Mouse (Mus musculus) WW6 (cell line): ENCODE measurements around the gene Rasgef1a.
A peak's percentile ranks its signal among the peaks of the same experiment; 100 is the strongest.

Experiments used
- DNase-seq: peaks from one replicate; pipeline ENCODE4 v3.0.0-alpha.2; 2013; ENCODE audit warnings: low read depth, low spot score

The Rasgef1a gene

GRCm38 (mm10) chr6:118071416-118071815, 60.2 kb downstream of the Rasgef1a start:
- no peak for DNase-seq

- DNase-seq = no peak
Measured at GRCm38 (mm10) chr6:118072176-118072575, 60.9 kb downstream of the Rasgef1a start.

GRCm38 (mm10) chr6:118074151-118074550, 62.9 kb downstream of the Rasgef1a start:
- no peak for DNase-seq

GRCm38 (mm10) chr6:118076256-118076655, 65.0 kb downstream of the Rasgef1a start:
- DNase-seq = no peak

- no peak for DNase-seq
Measured at GRCm38 (mm10) chr6:118076748-118077147, 65.5 kb downstream of the Rasgef1a start.

- no peak for DNase-seq
Measured at GRCm38 (mm10) chr6:118077421-118077820, 66.2 kb downstream of the Rasgef1a start.

- no peak for DNase-seq
Measured at GRCm38 (mm10) chr6:118078751-118079150, 67.5 kb downstream of the Rasgef1a start.

- DNase-seq = no peak
Measured at GRCm38 (mm10) chr6:118079292-118079691, 68.1 kb downstream of the Rasgef1a start.

- no peak for DNase-seq
Measured at GRCm38 (mm10) chr6:118079762-118080465, 68.7 kb downstream of the Rasgef1a start.

GRCm38 (mm10) chr6:118080711-118081110, 69.5 kb downstream of the Rasgef1a start:
- DNase-seq = no peak

GRCm38 (mm10) chr6:118082384-118082783, 71.1 kb downstream of the Rasgef1a start:
- DNase-seq = no peak

- no peak for DNase-seq
Measured at GRCm38 (mm10) chr6:118083608-118084007, 72.4 kb downstream of the Rasgef1a start.

GRCm38 (mm10) chr6:118084596-118084995, 73.4 kb downstream of the Rasgef1a start:
- DNase-seq = no peak

GRCm38 (mm10) chr6:118087955-118088354, 76.7 kb downstream of the Rasgef1a start:
- DNase-seq = no peak

GRCm38 (mm10) chr6:118088750-118089440, 77.7 kb downstream of the Rasgef1a start:
- no peak for DNase-seq

- no peak for DNase-seq
Measured at GRCm38 (mm10) chr6:118090827-118091226, 79.6 kb downstream of the Rasgef1a start.

- DNase-seq = no peak
Measured at GRCm38 (mm10) chr6:118097765-118098365, 86.6 kb downstream of the Rasgef1a start.

- DNase-seq = peak; percentile 68
Measured at GRCm38 (mm10) chr6:118099311-118099802, 88.1 kb downstream of the Rasgef1a start.

- no peak for DNase-seq
Measured at GRCm38 (mm10) chr6:118111810-118112209, 100.6 kb downstream of the Rasgef1a start.

- DNase-seq = no peak
Measured at GRCm38 (mm10) chr6:118122767-118123166, 111.5 kb downstream of the Rasgef1a start.

- DNase-seq = no peak
Measured at GRCm38 (mm10) chr6:118126577-118126976, 115.3 kb downstream of the Rasgef1a start.

GRCm38 (mm10) chr6:118127198-118127597, 116.0 kb downstream of the Rasgef1a start:
- DNase-seq = no peak
